ENCODE assay signal across 9 mouse cellular contexts in genomic region chr14:22114651-22115351, GRCm38 (mm10).
DNase-seq lines count a peak whose midpoint lies in the region; ATAC-seq lines count a peak whose summit lies in the region.
"Had no signal": no experiment of that assay in that cellular context is flagged by ENCODE, and none has a peak within 500 bp of the region (broad histone marks: within the 10 kb centered on the region; RNA-seq: fewer than 3 reads in every experiment).

No protein-coding gene starts in this region.

- H3K4me1 ChIP-seq in forebrain, embryonic 11.5 days (replicated peaks; ENCODE audit: control insufficient read depth, insufficient read depth, low read length), result peaks cover 14% of the 10 kb centered on the region
- H3K4me1 ChIP-seq in forebrain, embryonic 16.5 days (replicated peaks; ENCODE audit: control insufficient read depth, insufficient read depth, low read length), result peaks cover 12% of the 10 kb centered on the region

- no peaks in the 10 kb centered on the region for H3K9me3 ChIP-seq in forebrain, embryonic 11.5 days (ENCODE audit: control insufficient read depth, low read length)
- H3K9me3 ChIP-seq in forebrain, embryonic 16.5 days (ENCODE audit: control insufficient read depth, low read length), result no peaks in the 10 kb centered on the region

- ATAC-seq in forebrain, embryonic 11.5 days (replicated peaks; ENCODE audit: low FRiP score), result peak; percentile 36
- ATAC-seq in forebrain, embryonic 16.5 days, result no peak

- H3K27me3 ChIP-seq in forebrain, embryonic 11.5 days (ENCODE audit: control insufficient read depth, insufficient read depth, low read length), result peaks cover 8% of the 10 kb centered on the region; the same call in 1 of the 2 replicates
- 0 out of 2 replicates have a peak, but pooled peaks cover 5% of the 10 kb centered on the region for H3K27me3 ChIP-seq in forebrain, embryonic 16.5 days (replicated peaks; ENCODE audit: control insufficient read depth, insufficient read depth, low read length)

- 12% methylated on average over 18 of the region's 18 CpGs for WGBS in forebrain, embryonic 11.5 days
- WGBS in forebrain, embryonic 16.5 days, result 10% methylated on average over 18 of the region's 18 CpGs

- H3K36me3 ChIP-seq in forebrain, embryonic 11.5 days (ENCODE audit: control insufficient read depth, insufficient read depth, low read length), result no peaks in the 10 kb centered on the region
- H3K36me3 ChIP-seq in forebrain, embryonic 16.5 days (ENCODE audit: control insufficient read depth, insufficient read depth), result no peaks in the 10 kb centered on the region

- 0 out of 2 replicates have a peak overlapping the region, but pooled peaks have one; percentile 7 for H3K9ac ChIP-seq in forebrain, embryonic 11.5 days (ENCODE audit: low read length)
- no peak overlapping the region for H3K9ac ChIP-seq in forebrain, embryonic 16.5 days (replicated peaks; ENCODE audit: low read depth, low read length)

- H3K4me2 ChIP-seq in forebrain, embryonic 11.5 days (ENCODE audit: low read depth, low read length, severe bottlenecking), result no peak overlapping the region
- H3K4me2 ChIP-seq in forebrain, embryonic 16.5 days (ENCODE audit: low read length), result no peak overlapping the region; the same call in 1 of the 2 replicates

- no peak overlapping the region for H3K27ac ChIP-seq in forebrain, embryonic 11.5 days (ENCODE audit: low read depth, low read length)
- H3K27ac ChIP-seq in forebrain, embryonic 16.5 days (ENCODE audit: low read length), result no peak overlapping the region

- peak; percentile 58 for DNase-seq in forebrain, embryonic 11.5 days (ENCODE audit: low spot score)
- peak; percentile 18 for DNase-seq in urinary bladder, postnatal 14 days (ENCODE audit: low spot score)
- DNase-seq in urinary bladder, postnatal 25 days (ENCODE audit: low spot score), result no peak
- peak; percentile 20 for DNase-seq in lung, postnatal 14 days
- no peak for DNase-seq in frontal cortex, postnatal 14 days (ENCODE audit: low spot score in 2 of 2)
- no peak for DNase-seq in cerebellum, postnatal 14 days
- no peak for DNase-seq in cerebellum, adult 8-10 months
- DNase-seq: B cell, adult 2 months had no signal

- no peak overlapping the region for H3K4me3 ChIP-seq in forebrain, embryonic 11.5 days (ENCODE audit: low read depth, low read length)
- H3K4me3 ChIP-seq in forebrain, embryonic 16.5 days (replicated peaks; ENCODE audit: low read length), result no peak overlapping the region

Comparison
In these comparisons a context has a peak if more than half of its experiments do, and no peak if none do; other contexts are left out.
1. DNase-seq: peak in forebrain, embryonic 11.5 days (single experiment), urinary bladder, postnatal 14 days (single experiment) and lung, postnatal 14 days (single experiment); none in urinary bladder, postnatal 25 days (single experiment), frontal cortex, postnatal 14 days (0 of 2), cerebellum, postnatal 14 days (0 of 2) and cerebellum, adult 8-10 months (single experiment).